Mouse (Mus musculus) embryonic facial prominence, embryonic 12.5 days (tissue): Measurements from ENCODE around the gene Focad. TPM values are rescaled to one million over a fixed set of nuclear protein-coding genes. Genes with fewer than 3 reads are reported as not detected.

Source experiments
- ATAC-seq: fragments of 200-750 bp; cut with Nextera tagmentation; 2 replicates; pipeline ENCODE4 v1.8.0; 2017; ENCODE audit not compliant: insufficient number of reproducible peaks, insufficient read depth, low FRiP score, low TSS enrichment
- H3K27ac ChIP-seq: fragments of 300-500 bp; sonication (generic); 2 replicates; pipeline ENCODE4 v1.5.1; 2016; ENCODE audit warnings: mild to moderate bottlenecking
- H3K27me3 ChIP-seq: fragments of 300-500 bp; sonication (generic); 2 replicates; pipeline ENCODE4 v1.6.1; 2016; ENCODE audit warnings: mild to moderate bottlenecking, moderate library complexity
- H3K36me3 ChIP-seq: fragments of 300-500 bp; sonication (generic); 2 replicates; pipeline ENCODE4 v1.6.1; 2016; ENCODE audit warnings: mild to moderate bottlenecking
- H3K4me1 ChIP-seq: fragments of 300-500 bp; sonication (generic); 2 replicates; pipeline ENCODE4 v1.6.1; 2016
- H3K4me2 ChIP-seq: fragments of 300-500 bp; sonication (generic); replicated peaks from 2 replicates; pipeline ENCODE4 v1.6.1; 2016; ENCODE audit warnings: mild to moderate bottlenecking, moderate library complexity
- H3K4me3 ChIP-seq: fragments of 300-500 bp; sonication (generic); 2 replicates; pipeline ENCODE4 v1.5.1; 2016; ENCODE audit warnings: mild to moderate bottlenecking
- H3K9ac ChIP-seq: fragments of 300-500 bp; sonication (generic); 2 replicates; pipeline ENCODE4 v1.6.1; 2016; ENCODE audit warnings: mild to moderate bottlenecking, moderate library complexity
- H3K9me3 ChIP-seq: fragments of 300-500 bp; sonication (generic); 2 replicates; pipeline ENCODE4 v1.6.1; 2016; ENCODE audit warnings: mild to moderate bottlenecking, moderate library complexity
- WGBS: fragments of 180-500 bp; shearing (Covaris S2); methylation state at CpG from one replicate; pipeline ENCODE4 v1.1.7; 2016; 5-methylcytosine and 5-hydroxymethylcytosine counted together
- polyA plus RNA-seq: library from polyadenylated mRNA; unstranded; fragments of >200 nt; fragmentation: Nextera tagmentation; extraction: Ambion mirVana; gene quantifications from 2 replicates; pipeline ENCODE4 v1.2.1, GENCODE M21; 2016

Gene Focad
- polyA plus RNA-seq, 1 experiment from 2014 or later, result 15.4 TPM

GRCm38 (mm10) chr4:88412331-88412730 lies 317.9 kb downstream of the Focad start:
- H3K36me3 ChIP-seq, result no peaks in the 10 kb centered on the region
- H3K27me3 ChIP-seq, result no peaks in the 10 kb centered on the region
- H3K9me3 ChIP-seq, result no peaks in the 10 kb centered on the region
- no peak overlapping the region for H3K4me2 ChIP-seq
- no peak overlapping the region for H3K9ac ChIP-seq
- ATAC-seq, result no peak
- no peaks in the 10 kb centered on the region for H3K4me1 ChIP-seq
- WGBS, result 87% methylated on average over 2 of the region's 2 CpGs
- H3K4me3 ChIP-seq, result no peak overlapping the region
- H3K27ac ChIP-seq, result no peak overlapping the region

- H3K27me3 ChIP-seq, result no peaks in the 10 kb centered on the region
- H3K4me1 ChIP-seq, result no peaks in the 10 kb centered on the region
- H3K4me2 ChIP-seq, result no peak overlapping the region
- H3K27ac ChIP-seq, result no peak overlapping the region
- ATAC-seq, result no peak
- H3K9me3 ChIP-seq, result no peaks in the 10 kb centered on the region
- H3K36me3 ChIP-seq, result no peaks in the 10 kb centered on the region
- H3K9ac ChIP-seq, result no peak overlapping the region
- no peak overlapping the region for H3K4me3 ChIP-seq
- 50% methylated on average over 2 of the region's 2 CpGs for WGBS
These were observed 320.6 kb downstream of the Focad start for GRCm38 (mm10) chr4:88415017-88415416.

- WGBS, result 95% methylated on average over 5 of the region's 5 CpGs
These were observed 324.9 kb downstream of the Focad start for GRCm38 (mm10) chr4:88419378-88419777.

GRCm38 (mm10) chr4:88424563-88424962 lies 330.1 kb downstream of the Focad start:
- Histone ChIP-seq H3K27me3 (no peaks in the 10 kb centered on the region), H3K27ac (no peak overlapping the region), H3K4me3 (no peak overlapping the region), H3K9ac (no peak overlapping the region), H3K4me1 (no peaks in the 10 kb centered on the region), H3K36me3 (no peaks in the 10 kb centered on the region), H3K4me2 (no peak overlapping the region), H3K9me3 (no peaks in the 10 kb centered on the region)
- ATAC-seq, result no peak

More at GRCm38 (mm10) chr4:88419378-88419777, 324.9 kb downstream of the Focad start:
- H3K27me3 ChIP-seq, result no peaks in the 10 kb centered on the region
- H3K27ac ChIP-seq, result no peak overlapping the region
- H3K36me3 ChIP-seq, result no peaks in the 10 kb centered on the region
- no peak overlapping the region for H3K9ac ChIP-seq
- H3K4me3 ChIP-seq, result no peak overlapping the region
- H3K4me1 ChIP-seq, result no peaks in the 10 kb centered on the region
- H3K4me2 ChIP-seq, result no peak overlapping the region
- no peaks in the 10 kb centered on the region for H3K9me3 ChIP-seq
- no peak for ATAC-seq

GRCm38 (mm10) chr4:88427630-88428239 lies 333.3 kb downstream of the Focad start:
- 73% methylated on average over 2 of the region's 2 CpGs for WGBS
- Histone ChIP-seq H3K36me3 (no peaks in the 10 kb centered on the region), H3K4me1 (no peaks in the 10 kb centered on the region), H3K4me3 (no peak overlapping the region), H3K9ac (no peak overlapping the region), H3K27me3 (no peaks in the 10 kb centered on the region), H3K4me2 (no peak overlapping the region), H3K9me3 (no peaks in the 10 kb centered on the region), H3K27ac (peak overlapping the region; percentile 47; the same call in 1 of the 2 replicates)
- no peak for ATAC-seq

- H3K36me3 ChIP-seq, result no peaks in the 10 kb centered on the region
- no peaks in the 10 kb centered on the region for H3K27me3 ChIP-seq
- no peak overlapping the region for H3K27ac ChIP-seq
- H3K9ac ChIP-seq, result no peak overlapping the region
- no peak overlapping the region for H3K4me3 ChIP-seq
- H3K9me3 ChIP-seq, result no peaks in the 10 kb centered on the region
- ATAC-seq, result no peak
- H3K4me1 ChIP-seq, result no peaks in the 10 kb centered on the region
- 81% methylated on average over 8 of the region's 8 CpGs for WGBS
- no peak overlapping the region for H3K4me2 ChIP-seq
These were observed 338.1 kb downstream of the Focad start for GRCm38 (mm10) chr4:88432412-88433024.

- Histone ChIP-seq H3K27ac (0 out of 2 replicates have a peak overlapping the region, but pooled peaks have one; percentile 33), H3K4me1 (peaks cover 11% of the 10 kb centered on the region), H3K27me3 (no peaks in the 10 kb centered on the region), H3K9me3 (no peaks in the 10 kb centered on the region), H3K36me3 (no peaks in the 10 kb centered on the region), H3K4me2 (no peak overlapping the region), H3K9ac (no peak overlapping the region), H3K4me3 (no peak overlapping the region)
- WGBS, result 65% methylated on average over 6 of the region's 6 CpGs
- ATAC-seq, result no peak
These were observed 342.2 kb downstream of the Focad start for GRCm38 (mm10) chr4:88436593-88437165.

- no peak overlapping the region for H3K4me3 ChIP-seq
- 0 out of 2 replicates have a peak overlapping the region, but pooled peaks have one; percentile 33 for H3K27ac ChIP-seq
- no peaks in the 10 kb centered on the region for H3K9me3 ChIP-seq
- H3K36me3 ChIP-seq, result no peaks in the 10 kb centered on the region
- 38% methylated on average over 3 of the region's 3 CpGs for WGBS
- ATAC-seq, result no peak
- no peak overlapping the region for H3K4me2 ChIP-seq
- no peak overlapping the region for H3K9ac ChIP-seq
- peaks cover 11% of the 10 kb centered on the region for H3K4me1 ChIP-seq
- no peaks in the 10 kb centered on the region for H3K27me3 ChIP-seq
These were observed 342.7 kb downstream of the Focad start for GRCm38 (mm10) chr4:88437166-88437565.

- Histone ChIP-seq H3K27ac (no peak overlapping the region), H3K4me2 (peak overlapping the region; percentile 66), H3K36me3 (no peaks in the 10 kb centered on the region), H3K4me3 (peak overlapping the region; percentile 42), H3K9ac (no peak overlapping the region), H3K27me3 (no peaks in the 10 kb centered on the region), H3K4me1 (peaks cover 11% of the 10 kb centered on the region), H3K9me3 (no peaks in the 10 kb centered on the region)
- no peak for ATAC-seq
- WGBS, result 37% methylated on average over 2 of the region's 2 CpGs
These were observed 343.5 kb downstream of the Focad start for GRCm38 (mm10) chr4:88437917-88438316.

GRCm38 (mm10) chr4:88438326-88438989 lies 344.0 kb downstream of the Focad start, which contains the start of gene Hacd4:
TSS of gene Hacd4 (minus strand) at chr4:88438928.
- H3K4me2 ChIP-seq, result peak within 1 kb of the TSS; percentile 66
- no peaks in the 10 kb centered on the region for H3K9me3 ChIP-seq
- peak; percentile 75; the same call in 1 of the 2 replicates for ATAC-seq
- H3K9ac ChIP-seq, result peak within 1 kb of the TSS; percentile 49; the same call in 1 of the 2 replicates
- H3K4me1 ChIP-seq, result peaks cover 11% of the 10 kb centered on the region
- WGBS, result 3% methylated on average over 13 of the region's 14 CpGs
- no peaks in the 10 kb centered on the region for H3K36me3 ChIP-seq
- no peaks in the 10 kb centered on the region for H3K27me3 ChIP-seq
- H3K27ac ChIP-seq, result peak within 1 kb of the TSS; percentile 79
- peak within 1 kb of the TSS; percentile 42 for H3K4me3 ChIP-seq

GRCm38 (mm10) chr4:88438990-88439329 lies 344.5 kb downstream of the Focad start:
- Histone ChIP-seq H3K27me3 (no peaks in the 10 kb centered on the region), H3K4me2 (peak overlapping the region; percentile 66), H3K9me3 (no peaks in the 10 kb centered on the region), H3K9ac (peak overlapping the region; percentile 49; the same call in 1 of the 2 replicates), H3K4me1 (peaks cover 11% of the 10 kb centered on the region), H3K36me3 (no peaks in the 10 kb centered on the region), H3K27ac (peak overlapping the region; percentile 79; the same call in 1 of the 2 replicates), H3K4me3 (peak overlapping the region; percentile 42)
- WGBS, result 15% methylated on average over 4 of the region's 4 CpGs
- ATAC-seq, result no peak; the same call in 1 of the 2 replicates
